Mouse (Mus musculus) kidney, embryonic 16.5 days (tissue): ENCODE results near the gene Mitf. TPM values are rescaled to one million over a fixed set of nuclear protein-coding genes. Genes with fewer than 3 reads are reported as not detected.

ENCODE experiments used
- ATAC-seq: fragments of 200-750 bp; cut with Nextera tagmentation; 2 replicates; pipeline ENCODE4 v1.8.0; 2017; ENCODE audit warnings: moderate TSS enrichment; ENCODE audit not compliant: low FRiP score, low TSS enrichment
- H3K27ac ChIP-seq: fragments of 300-500 bp; sonication (generic); 2 replicates; pipeline ENCODE4 v1.5.1; 2014; ENCODE audit warnings: low read length
- H3K27me3 ChIP-seq: fragments of 300-500 bp; sonication (generic); 2 replicates; pipeline ENCODE4 v1.6.1; 2014; ENCODE audit warnings: low read length, control low read depth, mixed read lengths; ENCODE audit not compliant: insufficient read depth
- H3K36me3 ChIP-seq: fragments of 300-500 bp; sonication (generic); 2 replicates; pipeline ENCODE4 v1.6.1; 2014; ENCODE audit warnings: low read length, control low read depth, mixed read lengths; ENCODE audit not compliant: insufficient read depth
- H3K4me1 ChIP-seq: fragments of 300-500 bp; sonication (generic); 2 replicates; pipeline ENCODE4 v1.6.1; 2014; ENCODE audit warnings: low read length, control low read depth, mixed read lengths; ENCODE audit not compliant: insufficient read depth
- H3K4me2 ChIP-seq: fragments of 300-500 bp; sonication (generic); replicated peaks from 2 replicates; pipeline ENCODE4 v1.6.1; 2014; ENCODE audit warnings: low read depth, low read length
- H3K4me3 ChIP-seq: fragments of 300-500 bp; sonication (generic); 2 replicates; pipeline ENCODE4 v1.5.1; 2014; ENCODE audit warnings: mild to moderate bottlenecking, low read length
- H3K9ac ChIP-seq: fragments of 300-500 bp; sonication (generic); replicated peaks from 2 replicates; pipeline ENCODE4 v1.6.1; 2014; ENCODE audit warnings: low read length
- H3K9me3 ChIP-seq: fragments of 300-500 bp; sonication (generic); 2 replicates; pipeline ENCODE4 v1.6.1; 2016; ENCODE audit warnings: low read length, control low read depth
- WGBS: fragments of 180-500 bp; shearing (Covaris S2); extraction: QIAGEN DNeasy Blood & Tissue Kit; methylation state at CpG from one replicate; pipeline ENCODE4 v1.1.7; 2014; 5-methylcytosine and 5-hydroxymethylcytosine counted together
- polyA plus RNA-seq: library from polyadenylated mRNA; unstranded; fragments of >200 nt; fragmentation: Nextera tagmentation; extraction: Ambion mirVana; gene quantifications from 2 replicates; pipeline ENCODE4 v1.2.1, GENCODE M21; 2015

Gene Mitf
- polyA plus RNA-seq, 1 experiment from 2014 or later, result 3.4 TPM

DNA sequence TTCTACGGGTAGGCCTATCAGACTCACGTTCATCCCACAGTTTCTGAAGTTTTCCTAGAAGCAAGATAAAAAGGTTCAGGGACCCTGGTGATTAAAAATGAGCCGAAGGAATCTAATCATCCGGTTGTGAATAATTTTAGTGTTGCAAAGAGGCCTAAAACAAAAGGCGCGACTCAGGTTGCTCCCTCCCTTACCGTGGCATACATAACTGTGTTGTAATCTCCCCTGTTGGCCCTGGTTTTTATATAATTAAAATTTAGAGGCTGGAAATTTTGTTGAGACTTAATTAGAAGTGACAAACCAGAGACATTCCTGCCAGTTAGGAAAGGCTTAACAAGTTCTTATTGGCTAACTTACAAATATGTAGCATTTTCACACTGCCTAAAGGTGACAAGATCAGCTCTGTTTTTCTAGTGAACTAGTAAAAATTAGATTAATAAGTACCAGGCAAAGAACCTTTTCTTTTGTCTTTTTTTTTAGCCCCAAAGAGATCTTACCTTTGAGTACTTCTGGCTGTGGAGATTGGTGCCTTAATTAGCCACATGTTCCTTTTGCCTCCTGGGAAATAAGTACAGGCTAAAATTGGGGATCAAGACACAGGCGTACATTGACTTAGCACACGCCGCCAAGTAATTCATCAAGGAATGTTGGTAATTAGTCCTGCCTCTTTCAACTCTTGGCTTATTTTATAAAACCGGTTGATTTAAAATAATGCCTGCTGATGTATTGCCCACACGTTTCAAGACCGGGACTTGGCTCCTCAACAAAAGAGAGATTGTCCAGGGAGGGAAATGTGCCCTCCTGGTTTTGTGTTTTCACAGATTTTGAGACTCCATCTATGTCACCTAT lies 143.4 kb downstream of the Mitf start:
- WGBS, result 80% methylated on average over 13 of the region's 13 CpGs
- Histone ChIP-seq H3K4me1 (0 out of 2 replicates have a peak, but pooled peaks cover 2% of the 10 kb centered on the region), H3K27me3 (no peaks in the 10 kb centered on the region), H3K9ac (no peak overlapping the region), H3K36me3 (no peaks in the 10 kb centered on the region), H3K9me3 (no peaks in the 10 kb centered on the region), H3K27ac (no peak overlapping the region), H3K4me3 (no peak overlapping the region), H3K4me2 (no peak overlapping the region)
- ATAC-seq, result no peak

DNA sequence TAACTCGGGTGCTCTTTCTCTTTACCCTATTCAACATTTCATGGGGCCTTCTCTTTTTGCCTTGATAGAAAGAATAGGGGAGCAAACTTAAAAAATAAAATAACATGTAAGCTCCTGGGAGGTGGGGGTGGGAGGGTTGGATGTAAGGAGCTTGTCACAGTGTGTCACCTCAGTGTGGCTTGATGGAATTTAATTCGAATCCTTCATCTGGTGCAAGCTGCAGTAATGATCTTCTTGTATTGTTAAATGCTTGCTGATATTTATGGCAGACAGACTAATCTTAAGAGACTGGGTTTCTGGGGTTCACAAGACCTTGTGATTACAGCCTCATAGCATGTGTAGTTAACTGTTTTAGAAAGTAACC lies 144.0 kb downstream of the Mitf start:
- Histone ChIP-seq H3K27me3 (no peaks in the 10 kb centered on the region), H3K27ac (no peak overlapping the region), H3K4me2 (no peak overlapping the region), H3K9me3 (no peaks in the 10 kb centered on the region), H3K4me1 (0 out of 2 replicates have a peak, but pooled peaks cover 2% of the 10 kb centered on the region), H3K4me3 (no peak overlapping the region), H3K36me3 (no peaks in the 10 kb centered on the region), H3K9ac (no peak overlapping the region)
- no peak for ATAC-seq
- 76% methylated on average over 2 of the region's 2 CpGs for WGBS

DNA sequence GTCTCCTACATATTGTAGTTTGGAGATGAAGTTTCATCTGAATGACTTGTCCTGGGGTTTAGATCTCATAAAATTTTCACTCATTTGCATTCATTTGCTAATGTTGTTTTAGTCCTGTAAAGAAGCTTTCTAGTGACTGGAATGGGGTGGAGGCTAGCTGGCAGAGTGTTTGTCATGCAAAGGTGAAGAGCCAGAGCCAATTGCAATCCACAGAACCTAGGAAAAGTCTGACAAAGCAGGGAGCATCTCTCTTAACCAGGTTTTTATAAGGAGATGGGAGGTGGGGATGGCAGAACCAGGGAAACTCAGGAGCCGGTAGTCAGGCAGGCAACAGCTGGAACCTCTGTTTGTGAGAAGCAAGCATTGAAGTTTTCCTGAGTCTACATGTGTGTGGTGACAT lies 144.9 kb downstream of the Mitf start:
- H3K36me3 ChIP-seq, result no peaks in the 10 kb centered on the region
- H3K4me2 ChIP-seq, result no peak overlapping the region
- no peaks in the 10 kb centered on the region for H3K27me3 ChIP-seq
- H3K9ac ChIP-seq, result no peak overlapping the region
- no peak for ATAC-seq
- WGBS, result 63% methylated on average over 1 of the region's 1 CpGs
- no peak overlapping the region for H3K27ac ChIP-seq
- no peaks in the 10 kb centered on the region for H3K9me3 ChIP-seq
- no peak overlapping the region for H3K4me3 ChIP-seq
- peaks cover 6% of the 10 kb centered on the region; the same call in 1 of the 2 replicates for H3K4me1 ChIP-seq

DNA sequence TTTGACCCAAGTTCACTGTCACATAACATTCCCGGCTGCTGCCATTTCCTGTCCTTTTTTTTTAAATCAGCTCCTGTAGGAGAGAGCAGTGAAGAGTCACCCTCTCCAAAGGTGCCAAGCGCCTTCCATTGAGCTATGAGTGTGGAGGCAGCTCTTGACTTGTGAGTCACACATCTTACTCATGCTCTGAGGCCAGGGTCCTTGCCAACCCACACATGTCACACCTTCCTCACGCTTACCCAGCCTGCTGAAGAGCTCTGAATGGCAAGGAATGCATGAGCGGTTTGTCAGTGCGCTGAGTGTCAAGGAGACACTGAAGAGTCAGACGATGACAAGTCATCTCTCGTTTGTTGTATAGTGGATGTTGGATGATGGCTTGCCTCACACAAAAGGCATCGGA lies 146.0 kb downstream of the Mitf start:
- H3K9ac ChIP-seq, result no peak overlapping the region
- H3K9me3 ChIP-seq, result no peaks in the 10 kb centered on the region
- no peak overlapping the region for H3K4me3 ChIP-seq
- no peaks in the 10 kb centered on the region for H3K36me3 ChIP-seq
- H3K27me3 ChIP-seq, result no peaks in the 10 kb centered on the region
- WGBS, result 78% methylated on average over 8 of the region's 8 CpGs
- no peak overlapping the region for H3K27ac ChIP-seq
- H3K4me2 ChIP-seq, result no peak overlapping the region
- peaks cover 6% of the 10 kb centered on the region; the same call in 1 of the 2 replicates for H3K4me1 ChIP-seq
- ATAC-seq, result no peak

DNA sequence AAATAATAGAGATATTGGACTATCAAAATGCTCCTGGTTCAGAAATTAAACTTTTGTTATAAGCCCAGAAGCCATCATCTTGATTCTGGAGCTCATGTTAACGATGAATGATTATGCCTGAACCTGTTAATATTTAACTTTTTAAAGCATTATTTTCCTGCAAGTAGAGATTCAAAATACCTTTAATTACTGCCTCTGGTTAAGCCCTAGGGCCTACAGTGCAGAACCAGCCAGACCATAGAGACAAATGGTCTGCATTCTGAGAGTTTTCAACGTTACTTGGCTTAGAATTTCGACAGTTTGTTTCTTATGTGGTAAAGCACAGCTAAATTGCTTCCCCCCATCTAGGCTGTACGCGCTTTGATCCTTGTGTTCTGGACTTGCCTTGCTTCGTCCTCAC lies 149.3 kb downstream of the Mitf start:
- WGBS, result 51% methylated on average over 6 of the region's 6 CpGs
- peak; percentile 40; the same call in 1 of the 2 replicates for ATAC-seq
- no peak overlapping the region for H3K4me3 ChIP-seq
- peaks cover 4% of the 10 kb centered on the region; the same call in 1 of the 2 replicates for H3K4me1 ChIP-seq
- no peaks in the 10 kb centered on the region for H3K36me3 ChIP-seq
- H3K27ac ChIP-seq, result peak overlapping the region; percentile 78
- peak overlapping the region; percentile 19; the same call in 1 of the 2 replicates for H3K4me2 ChIP-seq
- no peaks in the 10 kb centered on the region for H3K9me3 ChIP-seq
- H3K9ac ChIP-seq, result no peak overlapping the region
- no peaks in the 10 kb centered on the region for H3K27me3 ChIP-seq

DNA sequence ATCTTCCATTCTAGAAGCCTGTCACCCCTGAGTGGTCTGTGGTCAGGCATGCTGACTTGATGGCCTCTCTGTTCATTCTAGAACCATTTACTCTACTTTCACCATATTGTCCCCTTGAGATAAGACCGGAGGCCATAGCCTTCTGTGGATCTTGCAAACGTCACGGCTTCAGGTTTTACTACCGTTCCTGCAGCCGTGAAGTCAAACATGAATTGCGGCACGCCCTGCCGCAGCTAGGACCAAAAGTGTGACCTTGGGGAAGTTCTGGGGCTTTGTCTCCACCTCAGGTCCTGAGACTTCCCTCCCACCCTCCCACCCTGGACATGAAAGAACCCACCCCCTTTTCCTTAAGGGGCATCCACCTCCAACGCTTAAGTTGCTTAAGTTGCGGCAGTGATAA lies 149.8 kb downstream of the Mitf start:
- no peak for ATAC-seq
- H3K9ac ChIP-seq, result no peak overlapping the region
- no peaks in the 10 kb centered on the region for H3K36me3 ChIP-seq
- H3K27ac ChIP-seq, result peak overlapping the region; percentile 78
- peak overlapping the region; percentile 19 for H3K4me2 ChIP-seq
- no peaks in the 10 kb centered on the region for H3K27me3 ChIP-seq
- no peak overlapping the region for H3K4me3 ChIP-seq
- no peaks in the 10 kb centered on the region for H3K9me3 ChIP-seq
- 62% methylated on average over 10 of the region's 10 CpGs for WGBS
- H3K4me1 ChIP-seq, result peaks cover 4% of the 10 kb centered on the region; the same call in 1 of the 2 replicates

DNA sequence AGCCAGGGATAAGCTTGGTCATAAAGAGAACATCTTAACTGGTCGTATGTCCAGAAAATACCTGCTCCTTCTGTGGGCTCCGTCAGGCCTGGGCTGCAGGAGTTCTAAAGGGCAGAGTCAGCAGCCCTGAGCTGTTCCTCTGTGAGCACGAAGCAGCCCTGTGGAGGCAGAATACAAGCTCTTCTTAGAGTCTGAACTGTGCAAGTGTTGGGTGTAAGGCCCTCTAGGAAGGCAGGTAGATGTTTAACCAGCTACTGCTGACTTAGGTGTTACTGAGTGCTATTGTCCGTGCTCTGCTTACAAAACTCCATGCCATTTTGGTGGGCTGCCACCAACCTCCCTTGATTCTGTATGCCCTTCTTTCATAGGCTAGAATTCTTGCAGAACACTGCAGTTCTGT lies 151.4 kb downstream of the Mitf start:
- Histone ChIP-seq H3K4me1 (peaks cover 4% of the 10 kb centered on the region), H3K36me3 (no peaks in the 10 kb centered on the region), H3K9me3 (no peaks in the 10 kb centered on the region), H3K27me3 (no peaks in the 10 kb centered on the region), H3K4me2 (no peak overlapping the region), H3K27ac (peak overlapping the region; percentile 79), H3K4me3 (no peak overlapping the region), H3K9ac (0 out of 2 replicates have a peak overlapping the region, but pooled peaks have one; percentile 9)
- ATAC-seq, result peak; percentile 94
- WGBS, result 57% methylated on average over 4 of the region's 4 CpGs

DNA sequence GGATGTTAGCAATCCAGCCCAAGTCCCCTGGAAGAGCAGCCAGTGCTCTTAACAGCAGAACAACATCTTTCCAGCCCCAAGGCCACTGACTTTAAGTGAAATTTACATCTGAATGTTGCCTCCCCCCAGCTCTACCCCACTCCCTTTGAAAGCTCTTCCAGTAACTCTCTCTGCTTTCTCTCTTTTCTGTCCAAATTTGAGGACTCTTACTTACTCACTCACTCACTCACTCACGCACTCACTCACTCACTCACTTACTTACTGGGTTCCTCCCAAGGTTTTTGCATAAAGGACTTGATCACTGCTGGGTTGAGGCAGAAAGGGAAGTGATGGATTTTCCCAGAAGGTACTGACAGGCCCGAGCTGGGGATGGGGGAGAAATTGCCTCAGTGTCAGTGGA lies 154.9 kb downstream of the Mitf start:
- Histone ChIP-seq H3K9me3 (no peaks in the 10 kb centered on the region), H3K4me2 (no peak overlapping the region), H3K27me3 (no peaks in the 10 kb centered on the region), H3K27ac (no peak overlapping the region), H3K9ac (no peak overlapping the region), H3K4me1 (peaks cover 2% of the 10 kb centered on the region; the same call in 1 of the 2 replicates), H3K4me3 (no peak overlapping the region), H3K36me3 (no peaks in the 10 kb centered on the region)
- ATAC-seq, result no peak
- WGBS, result 47% methylated on average over 2 of the region's 2 CpGs

DNA sequence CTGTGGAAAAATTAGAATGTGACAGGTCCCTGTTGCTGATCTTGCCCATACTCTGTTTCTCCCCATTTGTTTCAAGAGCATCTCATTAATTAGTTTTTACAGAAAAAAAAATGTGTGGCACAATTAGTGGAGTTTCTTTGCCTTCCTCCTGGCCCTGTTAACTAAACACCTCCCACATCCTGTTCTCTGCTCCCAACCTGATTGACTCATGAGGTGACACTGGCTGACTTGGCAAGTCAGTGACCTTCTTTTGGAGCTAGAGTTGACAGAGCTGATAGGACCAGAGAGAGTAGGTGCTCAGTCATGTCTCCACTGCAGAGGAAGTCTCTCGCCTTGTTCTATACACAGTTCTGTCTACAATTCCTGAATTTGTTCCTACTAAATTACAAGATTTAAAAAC lies 155.5 kb downstream of the Mitf start:
- Histone ChIP-seq H3K4me3 (no peak overlapping the region), H3K36me3 (no peaks in the 10 kb centered on the region), H3K27me3 (no peaks in the 10 kb centered on the region), H3K4me1 (peaks cover 2% of the 10 kb centered on the region; the same call in 1 of the 2 replicates), H3K27ac (no peak overlapping the region), H3K9ac (no peak overlapping the region), H3K4me2 (no peak overlapping the region), H3K9me3 (no peaks in the 10 kb centered on the region)
- 42% methylated on average over 1 of the region's 1 CpGs for WGBS
- ATAC-seq, result no peak

DNA sequence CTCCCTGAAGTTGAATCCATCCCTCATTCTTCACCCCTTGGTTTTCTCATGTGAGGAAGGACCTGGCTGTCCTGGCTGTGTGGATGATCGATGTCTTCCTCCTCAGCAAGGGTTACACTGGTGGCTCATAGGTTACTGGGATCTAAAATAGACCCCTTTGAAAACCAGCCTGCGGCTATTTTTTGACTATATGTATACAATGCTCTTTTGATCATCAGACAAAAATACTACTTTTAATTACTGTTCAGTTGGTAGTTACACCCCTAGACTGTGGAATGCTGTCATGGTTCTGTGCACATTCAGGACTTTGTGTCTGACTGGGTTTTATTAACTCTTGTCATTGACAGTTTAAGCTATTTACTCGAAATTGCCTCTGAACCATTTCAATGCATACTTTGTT lies 157.9 kb downstream of the Mitf start:
- WGBS, result 33% methylated on average over 3 of the region's 3 CpGs

More for the DNA sequence above, 157.9 kb downstream of the Mitf start:
- Histone ChIP-seq H3K36me3 (no peaks in the 10 kb centered on the region), H3K9ac (no peak overlapping the region), H3K27me3 (no peaks in the 10 kb centered on the region), H3K4me3 (no peak overlapping the region), H3K9me3 (no peaks in the 10 kb centered on the region), H3K4me1 (peaks cover 2% of the 10 kb centered on the region; the same call in 1 of the 2 replicates), H3K27ac (peak overlapping the region; percentile 41; the same call in 1 of the 2 replicates), H3K4me2 (no peak overlapping the region)
- ATAC-seq, result peak; percentile 81
